Mouse (Mus musculus): ENCODE measurements around the gene Gm6588.

DNA sequence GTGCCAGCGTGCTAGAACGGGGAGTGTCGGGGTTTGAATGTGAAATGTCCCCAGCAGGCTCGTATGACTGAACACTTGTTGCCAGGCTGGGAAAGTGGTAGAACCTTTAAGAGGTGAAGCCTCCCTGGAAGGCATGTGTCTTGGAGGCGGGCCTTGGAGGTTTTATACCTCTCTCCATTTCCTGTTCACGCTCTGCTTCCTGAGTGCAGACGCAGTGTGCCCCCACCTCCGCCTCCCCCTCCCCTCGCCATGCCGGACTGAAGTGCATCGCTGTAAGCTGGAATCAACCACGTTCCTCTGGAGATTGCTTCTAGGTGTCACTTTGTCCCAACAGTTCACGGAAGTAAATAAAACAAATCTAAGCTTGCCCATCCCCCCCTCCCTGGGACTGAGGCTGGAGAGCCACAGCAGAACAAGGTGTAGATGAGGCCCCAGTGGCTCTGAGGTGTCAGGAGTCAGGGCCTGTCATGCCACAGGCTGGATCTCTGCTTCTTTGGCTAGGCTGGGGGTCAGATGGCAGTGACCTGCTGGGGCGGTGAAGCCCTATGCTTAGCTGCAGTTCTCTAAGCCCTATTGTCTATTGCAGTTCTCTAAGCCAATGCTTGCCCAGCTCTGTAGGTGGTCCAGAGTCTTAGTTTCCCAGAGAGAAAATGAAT lies 18.0 kb upstream of the Gm6588 start:
- TF ChIP-seq CTCF (IDR thresholded peaks at IDR 0.05; ENCODE audit: low read depth, low read length) (no peak), GATA1 (IDR thresholded peaks at IDR 0.05; ENCODE audit: borderline replicate concordance, low read length) (no peak), POLR2AphosphoS5 (IDR thresholded peaks at IDR 0.05; ENCODE audit: insufficient replicate concordance, low read depth, low read length) (no peak)

All from G1E (cell line).